In genomic region chr10:81106113-81106721, GRCm38 (mm10) we compare ENCODE assay signal across 8 mouse cellular contexts. TPM values are rescaled to one million over a fixed set of nuclear protein-coding genes. Genes with fewer than 3 reads are reported as not detected.
DNase-seq lines count a peak whose midpoint lies in the region; ATAC-seq lines count a peak whose summit lies in the region.

No protein-coding gene starts in this region.

- no peaks in the 10 kb centered on the region for H3K9me3 ChIP-seq in embryonic facial prominence, embryonic 13.5 days

- peak overlapping the region; percentile 93 for H3K4me3 ChIP-seq in embryonic facial prominence, embryonic 13.5 days

- DNase-seq in 3134 (ENCODE audit: extremely low read depth, insufficient read length, low spot score) (peak; percentile 80), liver (peak; percentile 92)
- DNase-seq in adrenal gland, postnatal 36 days, result peak; percentile 89 to 92
- peak; percentile 79 for DNase-seq in heart, adult 8-10 months (ENCODE audit: low spot score)
- peak; percentile 82 to 89 for DNase-seq in kidney, adult 8-10 months
- peak; percentile 51 to 82 for DNase-seq in monocyte, adult 2 months (ENCODE audit: low read depth in 1 of 2, low spot score in 2 of 2)
- peak; percentile 81 to 88 for DNase-seq in spleen, postnatal 14 days (ENCODE audit: low spot score in 2 of 2)

- 1% methylated on average over 35 of the region's 35 CpGs for WGBS in embryonic facial prominence, embryonic 13.5 days

- H3K36me3 ChIP-seq in embryonic facial prominence, embryonic 13.5 days, result peaks cover 32% of the 10 kb centered on the region

- peak overlapping the region; percentile 99 for H3K27ac ChIP-seq in embryonic facial prominence, embryonic 13.5 days

- H3K4me2 ChIP-seq in embryonic facial prominence, embryonic 13.5 days, result peak overlapping the region; percentile 68

- peaks cover 23% of the 10 kb centered on the region for H3K4me1 ChIP-seq in embryonic facial prominence, embryonic 13.5 days

- H3K27me3 ChIP-seq in embryonic facial prominence, embryonic 13.5 days, result no peaks in the 10 kb centered on the region

- H3K9ac ChIP-seq in embryonic facial prominence, embryonic 13.5 days, result peak overlapping the region; percentile 99

- peak; percentile 77 for ATAC-seq in embryonic facial prominence, embryonic 13.5 days (ENCODE audit: insufficient number of reproducible peaks, insufficient read depth, low FRiP score, low TSS enrichment, low read depth)

RNA-seq across cellular contexts. Expression of gene Map2k2, which starts 0.5 kb away (rescaled TPM):
- 100 to 1,000 TPM; 178 to 186 TPM for total RNA-seq in adrenal gland, postnatal 36 days (2021)
- 196 and 213 TPM in 2 replicates for polyA plus RNA-seq in embryonic facial prominence, embryonic 13.5 days (2015; fragmentation: Nextera tagmentation; extraction: Ambion mirVana)
- 100 to 1,000 TPM; 110 to 137 (median 130) TPM for total RNA-seq in heart, adult 8-10 months (2022)

RNA-seq across cellular contexts. Expression of gene Creb3l3, which starts 7.5 kb away (rescaled TPM):
- 1 to 10 TPM in 1 of 2 experiments, under 1 TPM in 1; 0.36 to 2.1 TPM for total RNA-seq in adrenal gland, postnatal 36 days (2021)
- polyA plus RNA-seq in embryonic facial prominence, embryonic 13.5 days (2015; fragmentation: Nextera tagmentation; extraction: Ambion mirVana), result 0.53 and 1.5 TPM in 2 replicates
- total RNA-seq in heart, adult 8-10 months (2022), result under 1 TPM in 3 of 4 experiments, not detected in 1; 0.14 to 0.53 (median 0.27) TPM

RNA-seq across cellular contexts. Expression of gene Zbtb7a, which starts 28.8 kb away (rescaled TPM):
- 10 to 100 TPM; 69.9 to 84.0 TPM for total RNA-seq in adrenal gland, postnatal 36 days (2021)
- polyA plus RNA-seq in embryonic facial prominence, embryonic 13.5 days (2015; fragmentation: Nextera tagmentation; extraction: Ambion mirVana), result 27.0 and 27.9 TPM in 2 replicates
- 10 to 100 TPM; 39.4 to 41.9 (median 40.7) TPM for total RNA-seq in heart, adult 8-10 months (2022)

RNA-seq across cellular contexts. Expression of gene Thop1, which starts 36.4 kb away (rescaled TPM):
- total RNA-seq in adrenal gland, postnatal 36 days (2021), result 10 to 100 TPM; 51.5 to 56.6 TPM
- 58.2 and 60.9 TPM in 2 replicates for polyA plus RNA-seq in embryonic facial prominence, embryonic 13.5 days (2015; fragmentation: Nextera tagmentation; extraction: Ambion mirVana)
- total RNA-seq in heart, adult 8-10 months (2022), result 10 to 100 TPM; 12.3 to 14.9 (median 13.2) TPM

RNA-seq across cellular contexts. Expression of gene Sgta, which starts 46.2 kb away (rescaled TPM):
- 100 to 1,000 TPM; 223 to 227 TPM for total RNA-seq in adrenal gland, postnatal 36 days (2021)
- polyA plus RNA-seq in embryonic facial prominence, embryonic 13.5 days (2015; fragmentation: Nextera tagmentation; extraction: Ambion mirVana), result 218 and 222 TPM in 2 replicates
- total RNA-seq in heart, adult 8-10 months (2022), result 100 to 1,000 TPM in 2 of 4 experiments, 10 to 100 TPM in 2; 92.0 to 102 (median 99.4) TPM

Comparison
In these comparisons a context has a peak if more than half of its experiments do, and no peak if none do; other contexts are left out.
1. Peak in every context shown above with its lines: DNase-seq, ATAC-seq, H3K4me3 ChIP-seq and H3K27ac ChIP-seq.